Mouse (Mus musculus) ovary, adult 18-20 months (tissue): ENCODE data around the gene Atg5.
"Not testable (repeated sequence)": the region's sequence is repeated elsewhere in the genome, so short reads cannot be mapped to it uniquely, and the experiment has no call there.

Experiments used
- DNase-seq: peaks from one replicate; pipeline ENCODE4 v3.0.0; 2022; ENCODE audit warnings: low spot score, mixed read lengths

Gene Atg5

GRCm38 (mm10) chr10:44315276-44315675, 47.1 kb downstream of the Atg5 start:
- DNase-seq: no peak

- DNase-seq: no peak
Measured at GRCm38 (mm10) chr10:44316280-44317270, 48.4 kb downstream of the Atg5 start.

DNA sequence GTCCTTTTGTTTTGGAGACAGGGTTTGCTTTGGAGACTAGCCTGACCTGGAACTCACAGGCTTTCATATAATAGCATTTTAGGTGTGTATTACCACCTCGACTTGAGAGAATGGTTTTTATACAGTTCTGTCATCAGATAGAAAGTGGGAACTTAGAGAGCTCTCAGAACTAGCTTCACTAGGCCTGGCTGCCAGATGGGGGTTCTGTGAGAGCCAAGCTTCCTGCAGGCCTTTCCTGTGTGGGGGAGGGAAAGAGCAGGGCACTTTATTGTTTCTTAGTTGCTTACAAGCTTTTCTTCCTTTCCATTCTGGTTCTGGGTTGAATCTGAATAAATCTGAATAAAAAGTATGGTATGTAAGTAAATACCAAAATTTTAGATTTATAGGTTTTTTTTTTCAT, 54.0 kb downstream of the Atg5 start:
- DNase-seq: no peak

GRCm38 (mm10) chr10:44323070-44323775, 55.1 kb downstream of the Atg5 start:
- DNase-seq: no peak

DNA sequence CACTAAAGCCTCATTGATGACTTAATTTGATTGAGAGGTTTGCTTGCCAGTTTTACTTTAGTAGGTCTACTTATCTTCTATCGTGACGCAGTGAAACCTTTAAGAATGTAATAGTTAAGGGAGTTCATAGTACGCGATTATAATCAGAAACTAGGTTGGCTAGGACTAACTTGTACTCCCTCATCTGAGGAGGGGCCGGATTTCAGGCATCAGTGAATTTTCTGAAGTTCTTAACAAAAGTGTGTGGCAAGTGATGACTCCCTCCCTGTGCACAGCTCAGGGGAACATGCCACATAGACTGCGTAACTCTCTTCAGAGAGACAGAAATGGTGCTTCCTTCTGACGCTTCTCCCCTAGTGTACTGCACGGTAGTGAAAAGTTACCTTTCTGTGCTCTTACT, 55.7 kb downstream of the Atg5 start:
- no peak for DNase-seq

DNA sequence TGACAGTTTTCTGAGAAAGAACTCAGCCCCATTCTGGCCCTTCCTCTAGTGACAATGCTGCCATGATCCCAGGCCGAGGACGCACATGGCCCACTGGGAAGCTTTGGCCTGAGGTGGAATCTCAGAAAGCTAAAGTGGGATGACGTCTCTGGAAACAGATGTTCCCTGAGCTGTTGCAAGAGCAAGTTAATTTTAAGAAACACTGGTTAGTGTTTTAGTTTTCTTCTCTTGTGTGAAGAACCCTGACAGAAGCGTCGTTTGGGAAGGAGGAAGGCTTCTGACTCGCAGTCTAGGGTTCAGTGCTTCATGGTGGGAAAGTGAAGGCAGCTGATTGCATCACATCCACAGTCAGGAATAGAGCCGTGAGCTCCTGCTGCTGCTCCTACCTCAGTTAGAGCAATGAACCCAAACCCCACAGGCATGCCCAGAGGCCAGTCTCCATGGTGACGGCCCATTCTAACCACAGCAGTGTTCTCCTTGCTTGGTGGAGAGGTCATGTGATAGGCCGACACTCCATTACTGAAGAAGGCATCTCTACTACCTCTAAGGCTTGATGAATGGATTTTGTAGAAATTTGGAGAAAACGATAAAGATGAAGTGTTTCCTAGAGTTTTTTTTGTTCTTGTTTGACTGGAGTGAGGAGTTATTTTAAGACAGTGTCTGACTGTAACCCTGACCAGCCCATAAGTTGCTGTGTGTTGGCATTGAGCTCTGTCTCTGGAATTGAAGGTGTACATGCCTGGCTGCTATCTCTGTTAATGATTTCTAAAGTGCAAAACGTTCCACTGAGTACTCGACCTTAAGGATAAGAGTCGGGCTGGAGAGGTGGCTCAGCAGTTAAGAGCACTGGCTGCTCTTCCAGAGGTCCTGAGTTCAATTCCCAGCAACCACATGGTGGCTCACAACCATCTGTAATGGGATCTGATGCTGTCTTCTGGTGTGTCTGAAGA, 57.7 kb downstream of the Atg5 start:
- DNase-seq: no peak

- DNase-seq: no peak
Measured at GRCm38 (mm10) chr10:44327057-44327456, 58.9 kb downstream of the Atg5 start.

GRCm38 (mm10) chr10:44328347-44328746, 60.2 kb downstream of the Atg5 start:
- DNase-seq: no peak

GRCm38 (mm10) chr10:44330717-44331116, 62.6 kb downstream of the Atg5 start:
- no peak for DNase-seq

- no peak for DNase-seq
Measured at GRCm38 (mm10) chr10:44331469-44331868, 63.3 kb downstream of the Atg5 start.

DNA sequence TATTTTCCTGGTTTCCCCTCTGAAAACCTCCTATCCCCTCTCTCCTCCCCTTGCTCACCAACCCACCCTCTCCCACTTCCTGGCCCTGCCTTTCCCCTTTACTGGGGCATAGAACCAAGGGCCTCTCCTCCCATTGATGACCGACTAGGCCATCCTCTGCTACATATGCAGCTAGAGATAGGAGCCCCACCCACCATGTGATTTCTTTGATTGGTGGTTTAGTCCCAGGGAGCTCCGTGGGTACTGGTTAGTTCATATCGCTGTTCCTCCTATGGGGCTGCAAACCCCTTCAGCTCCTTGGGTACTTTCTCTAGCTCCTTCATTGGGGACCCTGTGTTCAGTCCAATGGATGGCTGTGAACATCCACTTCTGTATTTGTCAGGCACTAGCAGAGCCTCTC, 64.5 kb downstream of the Atg5 start:
- not testable (repeated sequence) for DNase-seq

DNA sequence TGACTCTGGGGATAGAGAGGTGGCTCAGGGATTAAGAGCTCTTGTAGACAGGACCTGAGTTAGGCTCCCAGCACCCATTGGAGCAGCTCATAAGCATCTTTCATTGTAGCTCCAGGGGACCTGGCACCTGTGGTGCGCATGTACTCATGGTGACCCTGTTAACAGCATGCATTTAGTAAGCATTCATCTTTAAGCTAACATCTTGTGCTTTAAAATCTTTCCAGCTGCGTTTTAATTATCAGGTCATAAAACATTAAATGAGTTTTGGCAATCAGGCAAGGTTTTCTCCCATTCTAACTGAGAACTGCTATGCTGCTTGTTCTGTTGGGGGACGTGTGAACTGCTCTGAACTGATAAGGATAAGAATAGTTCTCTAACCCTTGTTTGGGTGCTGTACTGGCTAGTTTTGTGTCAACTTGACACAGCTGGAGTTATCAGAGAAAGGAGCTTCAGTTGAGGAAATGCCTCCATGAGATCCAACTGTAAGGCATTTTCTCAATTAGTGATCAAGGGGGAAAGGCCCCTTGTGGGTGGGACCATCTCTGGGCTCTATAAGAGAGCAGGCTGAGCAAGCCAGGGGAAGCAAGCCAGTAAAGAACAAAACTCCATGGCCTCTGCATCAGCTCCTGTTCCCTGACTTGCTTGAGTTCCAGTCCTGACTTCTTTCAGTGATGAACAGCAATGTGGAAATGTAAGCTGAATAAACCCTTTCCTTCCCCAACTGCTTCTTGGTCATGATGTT, 68.7 kb downstream of the Atg5 start:
- not testable (repeated sequence) for DNase-seq

GRCm38 (mm10) chr10:44338571-44338970, 70.4 kb downstream of the Atg5 start:
- no peak for DNase-seq

DNA sequence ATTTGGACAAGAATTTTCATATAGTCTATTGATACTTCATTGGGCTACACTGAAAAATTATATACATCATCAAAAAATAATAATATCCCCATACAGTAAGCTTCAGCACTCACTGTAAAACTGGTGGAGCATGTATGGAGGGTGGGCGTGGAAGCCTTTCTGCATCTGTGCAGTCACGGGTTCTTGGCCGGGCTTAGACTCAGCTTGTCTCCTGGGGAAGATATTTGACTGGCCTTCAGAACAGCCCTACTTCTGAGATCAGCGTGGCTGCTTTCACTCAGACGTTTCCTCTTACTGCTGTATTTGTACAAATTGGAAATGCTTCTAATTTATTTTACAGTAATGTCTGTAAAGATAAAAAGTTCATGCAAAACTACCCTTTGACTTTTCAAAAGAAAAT, 71.2 kb downstream of the Atg5 start:
- no peak for DNase-seq

- no peak for DNase-seq
Measured at GRCm38 (mm10) chr10:44340928-44341327, 72.8 kb downstream of the Atg5 start.

- DNase-seq: no peak
Measured at GRCm38 (mm10) chr10:44341826-44342521, 73.8 kb downstream of the Atg5 start.

DNA sequence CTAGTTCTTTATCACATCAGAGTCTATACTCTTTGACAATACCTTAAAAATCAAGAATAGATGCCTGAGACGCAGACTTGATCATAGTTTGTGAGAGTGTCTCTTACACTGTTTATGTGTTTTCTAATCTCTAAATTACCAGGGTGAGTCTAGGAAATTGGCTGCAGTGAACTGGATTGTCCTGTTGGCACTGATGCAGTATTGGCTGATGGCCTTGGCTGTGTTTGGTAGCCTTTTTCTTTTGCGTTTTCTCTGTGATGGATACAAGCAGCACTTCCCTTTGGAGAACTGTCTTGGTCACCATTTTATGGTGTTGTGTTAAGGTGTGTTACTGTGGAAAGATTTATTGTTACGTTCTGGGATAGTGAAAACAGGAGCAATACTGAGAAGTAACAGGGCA, 75.2 kb downstream of the Atg5 start:
- DNase-seq: no peak

- DNase-seq: no peak
Measured at GRCm38 (mm10) chr10:44347549-44348172, 79.5 kb downstream of the Atg5 start.

- no peak for DNase-seq
Measured at GRCm38 (mm10) chr10:44348474-44349415, 80.6 kb downstream of the Atg5 start.
